Mouse (Mus musculus): Measurements from ENCODE around the gene Urb2.

DNA sequence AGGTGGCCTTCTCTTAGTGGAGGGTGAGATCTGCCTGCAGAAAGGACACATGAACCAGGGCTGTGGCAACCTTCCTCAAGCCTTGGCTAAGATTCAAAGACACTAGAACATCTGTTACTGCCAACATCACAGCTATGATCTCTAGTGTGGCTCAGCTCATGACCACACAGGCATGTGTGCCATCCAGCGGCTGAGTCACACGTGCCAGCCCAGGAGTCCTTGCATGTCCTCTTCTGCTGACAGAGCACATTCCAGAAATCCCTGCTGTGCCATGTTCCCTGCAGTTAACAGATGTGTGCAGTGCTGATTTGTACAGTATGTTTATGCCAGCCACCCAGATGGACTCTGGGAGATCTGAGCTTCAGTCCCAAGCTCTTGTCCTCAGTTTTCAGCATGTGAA, 21.7 kb upstream of the Urb2 start:
- TF ChIP-seq CTCF (IDR thresholded peaks at IDR 0.05; ENCODE audit: insufficient read depth, low read length) (no peak), POLR2A (IDR thresholded peaks at IDR 0.05; ENCODE audit: borderline replicate concordance, extremely low read depth, low read depth, low read length) (no peak)
